In the genomic region with DNA sequence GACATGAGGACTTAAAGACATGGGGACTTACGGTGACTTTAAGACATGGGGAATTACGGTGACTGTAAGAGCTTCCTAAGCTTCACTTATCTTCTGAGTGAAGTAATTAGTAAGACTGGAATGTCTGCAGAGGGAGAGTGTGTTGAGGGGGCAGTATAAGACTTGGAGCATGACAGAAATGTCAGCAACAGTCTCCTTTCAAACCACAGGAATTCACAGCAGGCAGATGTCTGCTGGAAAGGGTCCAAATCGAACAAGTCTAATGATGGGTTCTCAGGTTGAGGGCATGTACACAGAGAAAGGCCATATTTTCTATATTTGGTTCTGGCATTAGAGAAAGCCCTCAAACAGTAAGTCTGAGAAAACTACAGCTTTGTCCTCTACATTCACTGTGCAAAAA, we compare ENCODE assay signal across 11 mouse cellular contexts.
A peak's percentile ranks its signal among the peaks of the same experiment; 100 is the strongest.
DNase-seq lines count a peak whose midpoint lies in the region; ATAC-seq and TF ChIP-seq lines count a peak whose summit lies in the region.
"Had no signal": no experiment of that assay in that cellular context is flagged by ENCODE, and none has a peak within 500 bp of the region (broad histone marks: within the 10 kb centered on the region; RNA-seq: fewer than 3 reads in every experiment).

No protein-coding gene starts in this region.

- H3K9ac ChIP-seq in kidney, postnatal 0 days (ENCODE audit: low read depth, low read length), result no peak overlapping the region
- no peak overlapping the region for H3K9ac ChIP-seq in forebrain, postnatal 0 days
- H3K9ac ChIP-seq: heart, embryonic 15.5 days; midbrain, embryonic 15.5 days had no signal

- DNase-seq in embryo, embryonic 10.5 days (ENCODE audit: low spot score), result peak; percentile 10
- no peak for DNase-seq in embryo, embryonic 11 days
- DNase-seq in kidney, postnatal 0 days (ENCODE audit: low spot score), result peak; percentile 68
- no peak for DNase-seq in kidney, adult 11 months
- DNase-seq in MN1 (ENCODE audit: low spot score), result peak; percentile 31
- DNase-seq in forebrain, postnatal 0 days, result peak; percentile 8
- DNase-seq in ovary, postnatal 36 days (ENCODE audit: low spot score), result no peak
- no peak for DNase-seq in ovary, postnatal 14 days (ENCODE audit: low spot score)

- 0 out of 2 replicates have a peak, but pooled peaks have one; percentile 29 for ATAC-seq in kidney, postnatal 0 days (replicated peaks; ENCODE audit: low FRiP score, low read depth)
- no peak; the same call in 1 of the 2 replicates for ATAC-seq in forebrain, postnatal 0 days
- ATAC-seq: intestine, postnatal 0 days; midbrain, embryonic 15.5 days had no signal

- no peaks in the 10 kb centered on the region for H3K4me1 ChIP-seq in kidney, postnatal 0 days (replicated peaks; ENCODE audit: insufficient read depth, low read length)
- H3K4me1 ChIP-seq in forebrain, postnatal 0 days (ENCODE audit: insufficient read depth), result no peaks in the 10 kb centered on the region
- H3K4me1 ChIP-seq: heart, embryonic 15.5 days; midbrain, embryonic 15.5 days had no signal

- H3K9me3 ChIP-seq in kidney, postnatal 0 days (replicated peaks; ENCODE audit: low read length), result no peaks in the 10 kb centered on the region
- H3K9me3 ChIP-seq in forebrain, postnatal 0 days (ENCODE audit: low read length), result no peaks in the 10 kb centered on the region
- H3K9me3 ChIP-seq: heart, embryonic 15.5 days; midbrain, embryonic 15.5 days had no signal

- no peak overlapping the region for H3K4me3 ChIP-seq in kidney, postnatal 0 days (replicated peaks; ENCODE audit: low read depth, low read length)
- H3K4me3 ChIP-seq in forebrain, postnatal 0 days (ENCODE audit: low read depth, low read length), result no peak overlapping the region
- H3K4me3 ChIP-seq: heart, embryonic 15.5 days; midbrain, embryonic 15.5 days had no signal

- H3K36me3 ChIP-seq in kidney, postnatal 0 days (ENCODE audit: insufficient read depth, low read length), result no peaks in the 10 kb centered on the region
- H3K36me3 ChIP-seq in forebrain, postnatal 0 days (ENCODE audit: insufficient read depth), result no peaks in the 10 kb centered on the region
- H3K36me3 ChIP-seq: heart, embryonic 15.5 days; midbrain, embryonic 15.5 days had no signal

- no peak overlapping the region for H3K27ac ChIP-seq in kidney, postnatal 0 days
- no peak overlapping the region for H3K27ac ChIP-seq in forebrain, postnatal 0 days (ENCODE audit: low read depth, low read length)
- H3K27ac ChIP-seq: heart, embryonic 15.5 days; midbrain, embryonic 15.5 days had no signal

- WGBS in kidney, postnatal 0 days, result 45% methylated on average over 3 of the region's 3 CpGs
- 40% methylated on average over 3 of the region's 3 CpGs for WGBS in forebrain, postnatal 0 days

- H3K4me2 ChIP-seq in kidney, postnatal 0 days (ENCODE audit: low read length), result no peak overlapping the region
- no peak overlapping the region for H3K4me2 ChIP-seq in forebrain, postnatal 0 days (ENCODE audit: low read depth)
- H3K4me2 ChIP-seq: heart, embryonic 15.5 days; midbrain, embryonic 15.5 days had no signal

- no peaks in the 10 kb centered on the region for H3K27me3 ChIP-seq in kidney, postnatal 0 days (ENCODE audit: insufficient read depth, low read length)
- no peaks in the 10 kb centered on the region for H3K27me3 ChIP-seq in forebrain, postnatal 0 days (ENCODE audit: insufficient read depth, low read length)
- H3K27me3 ChIP-seq: heart, embryonic 15.5 days; midbrain, embryonic 15.5 days had no signal

- no peak for TF ChIP-seq CTCF in kidney, postnatal 0 days (IDR thresholded peaks at IDR 0.05; ENCODE audit: low read depth)
- TF ChIP-seq CTCF in forebrain, postnatal 0 days (IDR thresholded peaks at IDR 0.05; ENCODE audit: low read depth), result no peak

Comparison
In these comparisons a context has a peak if more than half of its experiments do, and no peak if none do; other contexts are left out.
1. DNase-seq: peak in embryo, embryonic 10.5 days (single experiment), kidney, postnatal 0 days (single experiment), MN1 (single experiment) and forebrain, postnatal 0 days (single experiment); none in embryo, embryonic 11 days (single experiment), kidney, adult 11 months (single experiment), ovary, postnatal 36 days (single experiment) and ovary, postnatal 14 days (single experiment).